Mouse (Mus musculus) left cerebral cortex, adult 18-20 months (tissue): Measurements from ENCODE around the gene Lyrm4. TPM values are rescaled to one million over a fixed set of nuclear protein-coding genes. Genes with fewer than 3 reads are reported as not detected.
"Not testable (repeated sequence)": the region's sequence is repeated elsewhere in the genome, so short reads cannot be mapped to it uniquely, and the experiment has no call there.

Source experiments
- DNase-seq, 2 experiments: peaks; one replicate each; pipeline ENCODE4 v3.0.0; 2021 to 2022; ENCODE audit warnings: low spot score in 2 of 2, mixed read lengths in 1 of 2
- total RNA-seq, 2 experiments: library from RNA; stranded (reverse); gene quantifications; 2 replicates each; pipeline ENCODE4 v1.2.3; 2021

Lyrm4 gene
- total RNA-seq, 2 experiments from 2014 or later = 23.6 to 24.2 TPM

GRCm38 (mm10) chr13:35995696-35996426 lies 121.5 kb downstream of the Lyrm4 start:
- no peak for DNase-seq

- DNase-seq = no peak
These were observed 122.1 kb downstream of the Lyrm4 start for GRCm38 (mm10) chr13:35995231-35995630.

DNA sequence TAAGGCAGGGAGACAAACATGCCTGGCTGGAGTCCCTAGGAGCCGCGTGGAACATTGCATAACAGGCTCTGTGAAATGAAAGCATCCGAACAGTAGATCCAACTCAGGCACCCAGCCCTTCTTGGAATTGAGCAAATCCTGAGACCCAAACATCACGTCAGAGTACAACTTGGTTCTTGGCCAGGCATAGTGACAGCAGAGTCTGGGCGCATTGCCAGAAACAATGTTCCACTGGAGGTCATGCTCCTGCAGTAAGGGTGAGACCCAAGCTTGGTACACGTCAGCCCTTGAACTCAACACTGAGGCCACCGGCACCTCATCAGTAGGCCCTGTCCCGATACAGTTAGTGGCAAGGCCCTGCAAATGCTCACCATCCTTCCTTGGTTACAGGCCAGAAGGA lies 123.3 kb downstream of the Lyrm4 start:
- peak; percentile 44 to 54 for DNase-seq

GRCm38 (mm10) chr13:35991185-35991584 lies 126.1 kb downstream of the Lyrm4 start:
- DNase-seq = not testable (repeated sequence)

- no peak for DNase-seq
These were observed 128.0 kb downstream of the Lyrm4 start for GRCm38 (mm10) chr13:35989329-35989728.

DNA sequence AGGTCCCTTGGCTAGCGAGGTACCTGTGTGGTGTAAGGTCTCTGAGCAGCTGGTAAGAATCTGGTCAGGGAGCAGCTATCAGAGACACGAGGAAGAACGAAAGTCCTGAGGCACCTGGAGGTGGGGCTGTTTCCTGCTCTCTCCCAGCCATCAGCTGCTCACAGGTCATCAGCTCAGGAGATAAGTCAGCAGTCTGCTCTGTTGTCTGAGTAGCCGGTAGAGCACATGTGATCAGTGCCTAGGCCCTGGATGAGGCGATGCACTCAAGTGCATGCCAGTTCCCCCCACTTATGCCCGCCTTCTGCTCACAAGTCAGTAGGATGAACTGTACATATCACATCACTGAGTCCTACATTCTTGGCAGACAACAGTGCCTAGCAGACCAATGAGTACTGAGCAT lies 134.3 kb downstream of the Lyrm4 start:
- no peak for DNase-seq

GRCm38 (mm10) chr13:35980471-35980870 lies 136.9 kb downstream of the Lyrm4 start:
- no peak for DNase-seq

DNA sequence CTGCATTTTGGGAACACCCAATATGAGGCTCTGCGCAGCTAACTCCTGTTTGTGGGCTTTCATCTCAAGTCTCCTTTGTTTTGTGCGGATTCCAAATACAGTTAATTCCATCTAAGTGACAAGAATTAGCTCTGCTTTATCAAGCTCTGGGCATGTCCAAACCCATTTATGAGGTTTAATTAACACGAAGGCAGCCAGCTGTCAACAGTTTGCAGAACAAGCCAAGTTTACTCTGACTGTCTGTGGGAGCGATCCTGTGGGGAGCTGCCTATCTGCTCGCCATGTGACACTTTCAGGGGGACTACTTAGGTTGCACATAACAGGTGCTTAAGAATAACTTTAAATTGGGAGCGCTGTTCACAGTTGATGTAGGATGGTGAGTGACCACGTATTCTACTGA lies 140.4 kb downstream of the Lyrm4 start:
- no peak for DNase-seq

DNA sequence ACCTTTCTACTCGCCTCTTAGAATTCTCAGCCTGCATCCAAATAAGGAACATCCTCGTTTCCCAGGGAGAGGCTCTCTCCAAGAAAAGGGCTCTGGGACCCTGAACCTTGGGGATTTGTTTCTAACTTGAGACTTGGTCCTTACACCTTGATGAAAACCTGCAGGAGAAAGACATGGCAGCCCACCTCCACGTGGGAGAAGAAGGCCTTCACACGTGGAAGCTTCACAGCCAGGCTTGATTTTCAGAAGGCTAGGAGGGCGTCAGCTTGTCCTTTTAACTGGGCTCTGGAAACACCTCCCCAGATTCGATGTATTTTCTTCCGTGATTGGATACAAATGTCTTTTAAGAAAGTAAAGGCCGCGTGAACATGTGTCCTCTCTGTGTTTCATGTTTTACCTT lies 147.5 kb downstream of the Lyrm4 start:
- no peak for DNase-seq

GRCm38 (mm10) chr13:35969431-35969721 lies 147.9 kb downstream of the Lyrm4 start:
- no peak for DNase-seq

- DNase-seq = peak in 1 of 2 experiments; percentile 22
These were observed 148.5 kb downstream of the Lyrm4 start for GRCm38 (mm10) chr13:35968719-35969430.

GRCm38 (mm10) chr13:35968131-35968718 lies 149.1 kb downstream of the Lyrm4 start:
- DNase-seq = peak in 1 of 2 experiments; percentile 28

- no peak for DNase-seq
These were observed 149.6 kb downstream of the Lyrm4 start for GRCm38 (mm10) chr13:35967690-35968089.

DNA sequence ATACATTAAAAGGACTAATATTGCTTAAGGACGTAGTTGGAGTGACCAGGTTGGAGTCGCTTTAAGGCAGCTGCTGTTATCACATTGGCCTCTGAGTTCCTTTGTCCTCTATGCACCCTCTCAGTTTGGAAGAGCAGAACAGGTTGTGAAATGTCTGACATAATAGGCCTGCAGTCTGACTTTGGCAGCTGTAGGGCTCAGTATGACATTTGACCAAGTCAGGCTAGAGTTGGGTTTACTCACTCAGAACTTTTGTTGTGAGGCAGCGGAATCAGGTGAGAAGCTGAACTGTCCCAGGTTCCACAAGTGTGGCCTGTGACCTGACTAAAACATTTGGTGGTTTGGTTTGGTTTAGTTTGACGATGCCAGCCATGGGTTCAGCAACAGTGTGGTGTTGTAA lies 153.7 kb downstream of the Lyrm4 start:
- no peak for DNase-seq

GRCm38 (mm10) chr13:35959391-35960067 lies 157.8 kb downstream of the Lyrm4 start:
- peak in 1 of 2 experiments; percentile 43 for DNase-seq

DNA sequence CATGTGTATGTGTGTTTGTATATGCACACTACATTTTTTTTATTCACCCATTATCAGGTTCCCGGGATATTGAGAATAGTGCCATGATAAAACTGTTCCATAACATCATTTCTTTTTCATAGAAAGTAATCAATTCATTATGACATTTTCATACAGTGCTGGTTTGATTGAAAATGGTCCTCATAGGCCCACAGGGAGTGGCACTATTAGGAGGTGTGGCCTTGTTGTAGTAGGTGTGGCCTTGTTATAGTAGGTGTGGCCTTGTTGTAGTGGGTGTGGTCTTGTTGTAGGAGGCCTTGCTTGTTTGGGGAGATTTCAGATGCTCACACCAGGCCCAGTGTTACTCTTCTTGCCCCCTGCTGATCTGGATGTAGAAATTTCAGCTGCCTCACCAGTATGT lies 158.8 kb downstream of the Lyrm4 start, which contains the start of gene Ppp1r3g:
Gene Ppp1r3g (plus strand): TSS at position 301 of the 400 bp plus-strand sequence.
- DNase-seq = no peak

- no peak for DNase-seq
These were observed 167.4 kb downstream of the Lyrm4 start for GRCm38 (mm10) chr13:35949814-35950455.

DNA sequence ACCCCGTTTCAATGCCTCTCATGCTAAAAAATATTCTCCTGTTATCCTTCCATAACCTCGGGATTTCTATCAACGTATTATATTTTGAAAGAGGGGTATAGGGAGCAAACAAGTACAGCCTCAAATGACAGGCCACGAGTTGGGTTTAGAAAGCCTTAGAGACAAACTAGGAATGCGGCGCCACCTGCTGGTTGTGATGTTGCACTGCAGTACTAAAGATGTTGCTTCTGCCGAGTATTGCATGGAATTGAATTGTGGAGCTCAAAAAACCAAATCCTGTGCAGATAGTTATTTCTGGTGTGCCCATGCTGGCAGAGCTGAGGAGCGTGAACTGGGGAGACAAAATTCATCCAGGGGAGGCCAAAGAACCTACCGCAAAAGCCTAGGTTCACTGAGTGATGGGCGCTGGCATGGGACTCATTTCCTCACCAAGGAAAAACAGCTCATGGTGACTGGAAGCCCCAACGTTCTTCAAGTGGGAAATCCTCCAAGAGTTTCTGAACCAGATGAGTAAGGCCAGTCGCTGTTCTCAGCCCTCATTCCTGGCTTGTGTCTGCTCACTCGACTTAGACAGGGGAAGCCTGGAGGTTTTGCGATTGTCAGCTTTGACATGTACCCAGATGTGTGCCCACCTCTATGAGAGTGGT lies 169.8 kb downstream of the Lyrm4 start:
- peak; percentile 82 to 84 for DNase-seq

DNA sequence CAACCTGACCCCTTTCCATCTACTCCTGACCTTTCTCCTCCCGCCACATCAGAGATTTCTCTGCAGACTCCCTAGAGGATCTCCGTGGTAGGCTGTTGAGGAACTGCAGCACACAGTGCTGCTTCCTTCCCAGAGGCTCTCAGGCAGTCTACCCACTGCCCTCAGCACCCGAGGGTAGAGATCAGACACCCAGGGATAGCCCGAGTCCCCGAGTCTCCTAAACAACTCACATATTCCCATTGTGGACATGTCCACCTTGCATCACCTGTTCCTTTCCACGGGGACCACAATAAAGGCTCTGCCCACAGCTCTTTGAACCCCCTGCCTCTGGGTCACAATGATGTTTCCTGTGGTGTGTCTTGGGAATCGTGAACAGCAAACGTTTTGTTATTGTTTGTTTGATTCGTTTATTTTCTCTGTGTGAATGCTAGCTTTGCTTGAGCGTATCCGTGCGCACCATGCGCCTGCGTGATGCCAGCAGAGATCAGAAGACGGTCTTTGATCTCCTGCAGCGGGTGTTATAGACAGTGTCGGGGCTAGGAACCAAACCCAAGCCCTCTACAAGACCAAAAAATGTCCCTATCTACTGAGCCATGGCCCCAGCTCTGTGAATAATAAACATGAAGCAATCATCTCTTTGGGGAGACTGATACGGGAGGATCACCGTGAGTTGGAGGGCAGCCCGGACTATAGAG lies 170.5 kb downstream of the Lyrm4 start:
- no peak for DNase-seq

GRCm38 (mm10) chr13:35940934-35941333 lies 176.4 kb downstream of the Lyrm4 start:
- no peak for DNase-seq
